Mouse (Mus musculus) ES-Bruce4 (cell line): ENCODE measurements around the gene Bpifc. TPM values are rescaled to one million over a fixed set of nuclear protein-coding genes. Genes with fewer than 3 reads are reported as not detected.
"Not testable (repeated sequence)": the region's sequence is repeated elsewhere in the genome, so short reads cannot be mapped to it uniquely, and the experiment has no call there.

ENCODE experiments used
- H3K27ac ChIP-seq: 2 replicates; pipeline ENCODE4 v1.5.1; 2012; ENCODE audit warnings: low read length, inconsistent platforms; ENCODE audit not compliant: insufficient read depth
- H3K27me3 ChIP-seq: 2 replicates; pipeline ENCODE4 v1.6.1; 2012; ENCODE audit warnings: mild to moderate bottlenecking, low read length, inconsistent platforms; ENCODE audit not compliant: control insufficient read depth, poor library complexity, insufficient read depth, severe bottlenecking
- H3K36me3 ChIP-seq: 2 replicates; pipeline ENCODE4 v1.6.1; 2012; ENCODE audit warnings: inconsistent platforms, mild to moderate bottlenecking, low read length, moderate library complexity; ENCODE audit not compliant: control insufficient read depth, poor library complexity, insufficient read depth, severe bottlenecking
- H3K4me1 ChIP-seq: one replicate; pipeline ENCODE4 v1.8.1; 2011; ENCODE audit warnings: low read length; ENCODE audit not compliant: control insufficient read depth, insufficient read depth
- H3K4me3 ChIP-seq: 2 replicates; pipeline ENCODE4 v1.5.1; 2011; ENCODE audit warnings: low read depth, mild to moderate bottlenecking, low read length
- H3K9ac ChIP-seq: 2 replicates; pipeline ENCODE4 v1.6.1; 2012; ENCODE audit warnings: low read depth, mild to moderate bottlenecking, inconsistent platforms; ENCODE audit not compliant: poor library complexity, severe bottlenecking
- H3K9me3 ChIP-seq: replicated peaks from 2 replicates; pipeline ENCODE4 v1.6.1; 2012; ENCODE audit warnings: mild to moderate bottlenecking, low read length, inconsistent platforms; ENCODE audit not compliant: control insufficient read depth, poor library complexity, insufficient read depth, severe bottlenecking
- CTCF ChIP-seq: IDR thresholded peaks from one replicate; pipeline ENCODE4 v1.8.1; 2011; ENCODE audit warnings: low read depth, low read length
- EP300 ChIP-seq: IDR thresholded peaks from 2 replicates; pipeline ENCODE4 v1.6.1; 2011; ENCODE audit warnings: low read depth, low read length; ENCODE audit not compliant: insufficient read depth
- POLR2A ChIP-seq: IDR thresholded peaks from one replicate; pipeline ENCODE4 v1.8.1; 2011; ENCODE audit warnings: low read length; ENCODE audit not compliant: insufficient read depth
- polyA plus RNA-seq: library from polyadenylated mRNA; stranded (reverse); fragments of >200 nt; gene quantifications from 2 replicates; pipeline ENCODE4 v1.2.4, GENCODE M21; 2011; ENCODE audit warnings: low read depth; ENCODE audit not compliant: missing spikeins, insufficient read depth, insufficient read length

Bpifc gene
- polyA plus RNA-seq, 1 experiment, result not detected

GRCm38 (mm10) chr10:86032517-86032916 is 20.8 kb upstream of the Bpifc start:
- Histone ChIP-seq H3K27me3 (no peaks in the 10 kb centered on the region), H3K27ac (no peak overlapping the region), H3K4me1 (no peaks in the 10 kb centered on the region), H3K36me3 (peaks cover 24% of the 10 kb centered on the region), H3K9me3 (no peaks in the 10 kb centered on the region), H3K4me3 (no peak overlapping the region), H3K9ac (no peak overlapping the region)
- TF ChIP-seq EP300 (no peak), CTCF (no peak), POLR2A (no peak)

GRCm38 (mm10) chr10:86030743-86031142 is 19.0 kb upstream of the Bpifc start:
- H3K4me1 ChIP-seq, result no peaks in the 10 kb centered on the region
- peaks cover 24% of the 10 kb centered on the region for H3K36me3 ChIP-seq
- H3K27ac ChIP-seq, result no peak overlapping the region
- H3K9me3 ChIP-seq, result no peaks in the 10 kb centered on the region
- H3K9ac ChIP-seq, result no peak overlapping the region
- H3K27me3 ChIP-seq, result no peaks in the 10 kb centered on the region
- no peak overlapping the region for H3K4me3 ChIP-seq
- TF ChIP-seq CTCF (no peak), EP300 (no peak), POLR2A (no peak)

- not testable (repeated sequence) for H3K4me3 ChIP-seq, H3K9me3 ChIP-seq, H3K9ac ChIP-seq, H3K27me3 ChIP-seq, H3K27ac ChIP-seq, H3K4me1 ChIP-seq
- peaks cover 10% of the 10 kb centered on the region for H3K36me3 ChIP-seq
Observed at GRCm38 (mm10) chr10:86026807-86027206, 15.1 kb upstream of the Bpifc start.

- TF ChIP-seq POLR2A (no peak), CTCF (no peak), EP300 (no peak)
- H3K36me3 ChIP-seq, result peaks cover 10% of the 10 kb centered on the region; the same call in 1 of the 2 replicates
Observed at GRCm38 (mm10) chr10:86026354-86026753, 14.7 kb upstream of the Bpifc start.

GRCm38 (mm10) chr10:86025906-86026305 is 14.2 kb upstream of the Bpifc start:
- no peak for TF ChIP-seq EP300
- no peak for TF ChIP-seq CTCF
- TF ChIP-seq POLR2A, result no peak
- Histone ChIP-seq H3K4me1 (peaks cover 1% of the 10 kb centered on the region), H3K9me3 (no peaks in the 10 kb centered on the region), H3K27me3 (no peaks in the 10 kb centered on the region), H3K36me3 (peaks cover 10% of the 10 kb centered on the region; the same call in 1 of the 2 replicates), H3K4me3 (no peak overlapping the region), H3K9ac (no peak overlapping the region), H3K27ac (no peak overlapping the region)

More at GRCm38 (mm10) chr10:86026354-86026753, 14.7 kb upstream of the Bpifc start:
- Histone ChIP-seq H3K9ac (no peak overlapping the region), H3K4me3 (no peak overlapping the region), H3K27me3 (no peaks in the 10 kb centered on the region), H3K9me3 (no peaks in the 10 kb centered on the region), H3K4me1 (peaks cover 1% of the 10 kb centered on the region), H3K27ac (no peak overlapping the region)

- no peak overlapping the region; the same call in 1 of the 2 replicates for H3K9ac ChIP-seq
- H3K36me3 ChIP-seq, result peaks cover 5% of the 10 kb centered on the region; the same call in 1 of the 2 replicates
- peak overlapping the region; percentile 33; the same call in 1 of the 2 replicates for H3K4me3 ChIP-seq
- no peak overlapping the region for H3K27ac ChIP-seq
- no peaks in the 10 kb centered on the region for H3K9me3 ChIP-seq
- H3K4me1 ChIP-seq, result peaks cover 6% of the 10 kb centered on the region
- no peaks in the 10 kb centered on the region for H3K27me3 ChIP-seq
- TF ChIP-seq POLR2A (no peak), CTCF (no peak), EP300 (no peak)
Observed at GRCm38 (mm10) chr10:86023149-86023548, 11.5 kb upstream of the Bpifc start.
